Mouse (Mus musculus) MN1 (cell line): Measurements from ENCODE around the gene Vmn1r127.
"Not testable (repeated sequence)": the region's sequence is repeated elsewhere in the genome, so short reads cannot be mapped to it uniquely, and the experiment has no call there.

Experiments
- DNase-seq: peaks from one replicate; pipeline ENCODE4 v3.0.0-alpha.2; 2016; ENCODE audit warnings: low spot score

Gene Vmn1r127

DNA sequence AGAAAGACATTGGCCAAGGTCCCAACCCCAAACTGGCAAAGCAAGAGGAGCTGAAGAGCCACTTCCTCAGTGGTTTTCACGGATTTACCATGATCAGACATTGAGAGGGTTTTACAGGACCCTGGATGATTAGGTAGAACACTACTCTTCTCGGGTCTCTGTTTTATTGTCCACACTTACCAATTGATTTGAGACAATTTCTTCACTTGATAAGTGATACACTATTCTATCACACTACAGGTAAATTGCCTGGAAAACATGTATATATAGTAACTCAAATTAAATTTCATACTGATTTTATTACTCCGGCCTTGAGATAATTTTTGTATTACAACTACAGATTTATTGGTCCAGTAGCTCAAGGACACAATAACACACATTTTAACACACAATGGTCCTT lies at the start of gene Vmn1r127:
Vmn1r127 (minus strand) TSS at position 101 of the 400 bp plus-strand sequence.
- not testable (repeated sequence) for DNase-seq

DNA sequence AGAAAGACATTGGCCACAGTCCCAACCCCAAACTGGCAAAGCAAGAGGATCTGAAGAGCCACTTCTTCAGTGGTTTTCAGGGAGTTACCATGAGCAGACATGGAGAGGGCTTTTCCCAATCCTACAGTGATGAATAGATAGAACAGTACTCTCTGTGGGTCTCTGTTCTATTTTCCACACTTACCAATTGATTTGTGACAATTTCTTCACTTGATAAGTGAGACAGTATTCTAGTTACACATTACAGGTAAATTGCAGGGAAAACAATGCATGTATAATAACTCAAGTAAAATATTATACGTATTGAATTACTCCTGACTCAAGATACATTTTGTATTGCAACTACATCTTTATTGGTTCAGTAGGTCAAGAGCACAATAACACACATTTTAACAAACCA lies 41.5 kb upstream of the Vmn1r127 start, which contains the start of gene Vmn1r129:
Vmn1r129 (minus strand) TSS at position 101 of the 400 bp plus-strand sequence.
- DNase-seq: not testable (repeated sequence)

DNA sequence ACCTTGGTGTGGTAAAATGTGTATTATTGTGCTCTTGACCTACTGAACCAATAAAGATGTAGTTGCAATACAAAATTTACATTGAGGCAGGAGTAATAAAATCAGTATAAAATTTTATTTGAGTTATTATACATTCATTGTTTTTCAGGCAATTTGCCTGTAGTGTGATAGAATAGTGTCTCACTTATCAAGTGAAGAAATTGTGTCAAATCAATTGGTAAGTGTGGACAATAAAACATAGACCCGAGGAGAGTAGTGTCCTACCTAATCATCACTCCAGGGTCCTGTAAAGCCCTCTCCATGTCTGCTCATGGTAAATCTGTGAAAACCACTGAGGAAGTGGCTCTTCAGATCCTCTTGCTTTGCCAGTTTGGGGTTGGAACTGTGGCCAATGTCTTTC lies 29.4 kb upstream of the Vmn1r127 start, which contains the start of gene Vmn1r128:
Vmn1r128 (plus strand) TSS at position 301 of the 400 bp plus-strand sequence.
- not testable (repeated sequence) for DNase-seq

DNA sequence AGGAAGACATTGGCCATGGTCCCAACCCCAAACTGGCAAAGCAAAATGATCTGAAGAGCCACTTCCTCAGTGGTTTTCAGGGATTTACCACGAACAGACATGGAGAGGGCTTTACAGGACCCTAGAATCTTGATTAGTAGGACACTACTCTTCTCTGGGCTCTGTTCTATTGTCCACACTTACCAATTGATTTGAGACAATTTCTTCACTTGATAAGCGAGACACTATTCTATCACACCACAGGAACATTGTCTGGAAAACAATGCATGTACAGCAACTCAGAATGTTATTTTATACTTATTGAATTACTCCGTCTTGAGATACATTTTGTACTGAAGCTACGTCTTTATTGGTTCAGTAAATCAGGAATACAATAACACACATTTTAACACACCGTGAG lies 18.3 kb downstream of the Vmn1r127 start, which contains the start of gene Vmn1r126:
Vmn1r126 (minus strand) TSS at position 101 of the 400 bp plus-strand sequence.
- DNase-seq: not testable (repeated sequence)

DNA sequence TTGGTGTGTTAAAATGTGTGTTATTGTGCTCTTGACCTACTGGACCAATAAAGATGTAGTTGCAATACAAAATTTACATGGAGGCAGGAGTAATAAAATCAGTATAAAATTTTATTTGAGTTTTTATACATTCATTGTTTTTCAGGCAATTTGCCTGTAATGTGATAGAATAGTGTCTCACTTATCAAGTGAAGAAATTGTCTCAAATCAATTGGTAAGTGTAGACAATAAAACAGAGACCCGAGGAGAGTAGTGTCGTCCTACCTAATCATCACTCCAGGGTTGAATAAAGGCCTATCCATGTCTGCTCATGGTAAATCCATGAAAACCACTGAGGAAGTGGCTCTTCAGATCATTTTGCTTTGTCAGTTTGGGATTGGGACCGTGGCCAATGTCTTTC lies 47.8 kb downstream of the Vmn1r127 start, which contains the start of gene Vmn1r125:
Vmn1r125 (plus strand) TSS at position 301 of the 400 bp plus-strand sequence.
- DNase-seq: not testable (repeated sequence)
